Mouse (Mus musculus) adrenal gland, adult 2 months (tissue): ENCODE data around the gene Numb. TPM values are rescaled to one million over a fixed set of nuclear protein-coding genes. Genes with fewer than 3 reads are reported as not detected.
"Not testable (repeated sequence)": the region's sequence is repeated elsewhere in the genome, so short reads cannot be mapped to it uniquely, and the experiment has no call there.

Source experiments
- DNase-seq: peaks from one replicate; pipeline ENCODE4 v3.0.0; 2021
- long read RNA-seq: library from polyadenylated mRNA; stranded (forward); transcript quantifications from one replicate; pipeline ENCODE4 v2.0.0, GENCODE M21; 2021
- polyA plus RNA-seq: library from polyadenylated mRNA; depleted of rRNA; stranded (reverse); fragments of >200 nt; gene quantifications from 2 replicates; pipeline ENCODE4 v1.2.3, GENCODE M21; 2012; rRNA removed
- total RNA-seq, 2 experiments: library from RNA; stranded (reverse); gene quantifications; 2 replicates each; pipeline ENCODE4 v1.2.3; 2021

Gene Numb
- total RNA-seq (10 to 100 TPM; 49.9 to 53.8 TPM), polyA plus RNA-seq (68.9 and 69.9 TPM in 2 replicates)
- long read RNA-seq, transcript Numb-204 (11 exons, 3,549 nt) = major isoform, 8 of 29 reads
- long read RNA-seq, partial matches to known transcripts = 2 of 29 reads
- long read RNA-seq, other reads (novel, unspliced or antisense) = 19 of 29 reads

- DNase-seq = peak; percentile 99
Observed at GRCm38 (mm10) chr12:83921535-83922381, at the start of gene Numb. TSS of gene Numb (minus strand) at chr12:83921934.

DNA sequence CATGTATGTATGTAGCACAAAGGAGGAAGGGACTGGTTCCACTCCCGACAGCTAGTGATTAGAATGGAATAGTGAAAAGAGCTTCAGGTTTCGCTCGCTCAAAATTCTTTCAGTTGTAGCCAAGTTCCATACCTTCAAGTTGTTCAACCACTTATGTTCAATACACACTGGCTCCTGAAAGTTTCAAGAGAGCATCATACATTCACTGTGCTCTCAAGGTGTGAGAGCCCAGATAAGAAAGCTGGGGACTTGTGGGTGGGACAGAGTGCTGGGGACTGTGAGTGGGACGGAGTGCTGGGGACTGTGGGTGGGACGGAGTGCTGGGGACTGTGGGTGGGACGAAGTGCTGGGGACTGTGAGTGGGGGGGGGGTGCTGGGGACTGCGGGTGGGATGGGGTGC lies 43.5 kb upstream of the Numb start:
- DNase-seq = no peak

DNA sequence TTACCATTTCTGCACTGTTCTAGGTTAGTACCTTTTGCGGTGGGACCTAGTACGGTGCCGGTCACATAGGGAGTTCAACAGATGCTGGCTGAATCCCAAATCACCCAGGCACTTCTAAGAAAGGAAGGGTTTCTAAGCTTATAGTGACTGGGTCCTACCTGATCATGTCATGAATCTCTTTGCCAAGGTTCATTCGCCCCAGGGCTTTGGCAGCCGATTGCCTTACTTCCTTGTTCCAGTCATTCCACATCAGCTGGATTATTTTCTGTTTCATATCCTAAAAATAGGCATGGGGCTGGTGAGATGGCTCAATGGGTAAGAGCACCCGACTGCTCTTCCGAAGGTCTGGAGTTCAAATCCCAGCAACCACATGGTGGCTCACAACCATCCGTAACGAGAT lies 36.5 kb upstream of the Numb start:
- DNase-seq = no peak

- no peak for DNase-seq
Observed at GRCm38 (mm10) chr12:83951711-83952575, 30.2 kb upstream of the Numb start.

DNA sequence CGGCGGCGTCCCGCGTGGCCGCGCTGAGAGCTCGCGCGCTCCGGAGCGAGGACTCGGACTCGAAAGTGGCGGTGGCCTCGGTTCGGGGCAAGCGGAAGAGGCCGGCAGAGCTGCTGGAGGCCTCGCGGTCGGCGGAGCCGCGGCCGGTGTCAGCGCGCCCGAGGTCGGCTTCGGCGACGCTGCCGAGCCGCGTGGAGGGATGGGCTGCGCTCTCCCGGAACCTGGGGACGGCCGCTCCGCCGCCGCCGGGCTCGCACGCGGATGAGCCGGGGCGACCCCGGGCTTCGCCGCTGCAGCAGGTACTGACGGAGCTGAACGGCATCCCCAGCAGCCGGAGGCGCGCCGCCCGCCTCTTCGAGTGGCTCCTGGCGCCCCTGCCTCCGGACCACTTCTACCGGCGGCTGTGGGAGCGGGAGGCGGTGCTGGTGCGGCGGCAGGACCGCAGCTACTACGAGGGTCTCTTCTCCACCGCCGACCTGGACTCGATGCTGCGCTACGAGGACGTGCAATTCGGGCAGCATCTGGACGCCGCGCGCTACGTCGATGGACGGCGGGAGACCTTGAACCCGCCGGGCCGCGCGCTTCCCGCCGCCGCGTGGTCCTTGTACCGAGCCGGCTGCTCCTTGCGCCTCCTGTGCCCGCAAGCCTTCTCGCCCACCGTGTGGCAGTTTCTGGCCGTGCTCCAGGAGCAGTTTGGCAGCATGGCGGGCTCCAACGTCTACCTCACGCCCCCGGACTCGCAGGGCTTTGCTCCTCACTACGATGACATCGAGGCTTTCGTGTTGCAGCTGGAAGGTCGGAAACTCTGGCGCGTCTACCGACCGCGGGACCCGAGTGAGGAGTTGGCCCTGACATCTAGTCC lies 29.3 kb upstream of the Numb start:
- peak; percentile 64 for DNase-seq

- peak; percentile 94 for DNase-seq
Observed at GRCm38 (mm10) chr12:83950493-83950839, 28.7 kb upstream of the Numb start, which contains the start of gene Riox1. TSS of gene Riox1 (plus strand) at chr12:83950608.

- no peak for DNase-seq
Observed at GRCm38 (mm10) chr12:83949776-83950492, 28.2 kb upstream of the Numb start.

DNA sequence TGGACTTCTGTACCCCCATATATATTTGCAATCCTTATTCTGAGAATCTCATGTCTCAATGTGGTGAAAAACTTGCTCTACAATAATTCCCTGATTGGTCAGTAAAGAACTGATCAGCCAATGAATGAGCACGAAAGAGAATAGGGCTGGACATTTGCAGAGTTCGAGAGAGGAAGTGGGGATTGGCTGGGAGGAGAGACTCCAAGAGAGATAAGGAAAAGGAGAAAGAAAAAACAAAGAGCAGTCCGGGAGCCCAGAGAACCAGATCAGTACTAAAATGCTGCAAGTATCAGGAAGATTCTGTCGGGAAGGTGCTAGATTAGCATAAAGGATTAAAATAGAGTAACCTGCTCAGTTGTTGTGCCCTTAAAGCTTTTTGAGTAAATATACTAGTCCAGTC lies 27.3 kb upstream of the Numb start:
- no peak for DNase-seq

- DNase-seq = peak; percentile 22
Observed at GRCm38 (mm10) chr12:83947260-83947811, 25.6 kb upstream of the Numb start.

GRCm38 (mm10) chr12:83941938-83942337 lies 20.2 kb upstream of the Numb start:
- no peak for DNase-seq

DNA sequence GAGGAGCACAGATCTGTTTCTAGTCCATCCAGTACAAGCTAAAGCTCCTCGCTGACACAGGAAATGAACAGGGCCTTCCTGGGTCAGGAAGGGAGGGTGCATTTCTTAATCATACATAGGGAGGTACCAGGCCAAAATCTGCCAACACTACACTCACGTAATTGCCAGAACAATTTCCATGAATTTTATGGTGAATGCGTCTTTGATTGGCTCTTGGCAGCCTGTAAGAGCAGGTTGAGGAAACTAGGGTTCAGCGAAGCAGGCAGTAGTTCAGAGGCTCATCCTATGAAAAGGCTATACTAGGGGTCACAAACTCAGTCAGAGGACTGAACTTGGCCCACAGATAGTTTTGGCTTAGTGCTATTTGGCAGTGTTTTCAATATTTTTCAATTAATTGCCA lies 18.3 kb upstream of the Numb start:
- DNase-seq = no peak

DNA sequence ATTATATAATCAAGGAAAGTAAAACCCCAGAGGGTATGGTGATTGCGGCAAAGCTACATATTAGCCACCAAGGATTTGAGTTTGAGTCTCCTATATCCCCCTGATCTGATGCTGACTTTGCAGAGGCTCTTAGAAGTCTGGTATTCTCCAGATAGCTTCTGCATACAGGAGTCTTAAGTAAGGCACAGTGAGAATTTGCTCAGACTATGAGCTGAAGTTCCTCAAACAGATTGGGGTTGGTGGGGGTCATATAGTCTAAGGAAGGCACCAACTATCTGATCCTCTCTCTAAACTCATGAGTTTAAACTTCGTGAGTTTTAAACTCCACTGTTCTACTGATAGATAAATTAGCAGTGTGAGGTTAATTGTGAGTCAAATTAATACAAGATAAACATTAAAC lies 17.6 kb upstream of the Numb start:
- DNase-seq = no peak

DNA sequence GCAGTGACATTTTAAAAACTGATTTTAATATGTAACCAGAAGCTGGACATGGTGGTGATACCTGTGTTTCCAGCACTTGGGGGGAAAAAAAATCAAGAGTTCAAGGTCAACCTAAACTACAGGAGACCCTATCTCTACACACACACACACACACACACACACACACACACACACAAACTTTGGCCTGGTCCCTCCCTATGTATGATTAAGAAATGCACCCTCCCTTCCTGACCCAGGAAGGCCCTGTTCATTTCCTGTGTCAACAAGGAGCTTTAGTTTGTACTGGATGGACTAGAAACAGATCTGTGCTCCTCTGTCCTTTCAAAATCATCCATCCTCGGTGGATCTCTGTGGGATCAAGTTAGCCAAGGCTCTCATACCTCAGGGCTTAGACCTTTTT lies 16.9 kb upstream of the Numb start:
- not testable (repeated sequence) for DNase-seq

DNA sequence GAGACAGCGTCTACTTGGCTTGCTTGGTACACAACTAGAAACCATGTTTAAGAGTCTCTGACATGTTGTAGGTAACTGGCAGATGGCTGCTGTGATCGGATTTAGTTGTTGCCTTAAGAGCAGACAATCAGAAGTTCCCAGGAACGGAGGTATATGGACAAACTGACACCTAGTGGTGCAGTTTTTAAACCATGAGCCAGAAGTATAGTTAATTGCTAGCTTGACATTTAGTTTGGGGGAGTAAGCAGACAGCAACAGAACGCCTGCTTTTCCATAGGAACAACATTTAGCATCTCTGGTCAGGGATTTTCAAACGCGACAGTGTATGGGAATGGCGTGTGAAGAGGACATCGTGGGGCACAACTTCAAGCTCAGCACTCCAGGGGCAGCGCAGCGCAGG lies 15.9 kb upstream of the Numb start:
- no peak for DNase-seq

- no peak for DNase-seq
Observed at GRCm38 (mm10) chr12:83929186-83929804, 7.6 kb upstream of the Numb start.

- no peak for DNase-seq
Observed at GRCm38 (mm10) chr12:83927747-83928146, 6.0 kb upstream of the Numb start.

DNA sequence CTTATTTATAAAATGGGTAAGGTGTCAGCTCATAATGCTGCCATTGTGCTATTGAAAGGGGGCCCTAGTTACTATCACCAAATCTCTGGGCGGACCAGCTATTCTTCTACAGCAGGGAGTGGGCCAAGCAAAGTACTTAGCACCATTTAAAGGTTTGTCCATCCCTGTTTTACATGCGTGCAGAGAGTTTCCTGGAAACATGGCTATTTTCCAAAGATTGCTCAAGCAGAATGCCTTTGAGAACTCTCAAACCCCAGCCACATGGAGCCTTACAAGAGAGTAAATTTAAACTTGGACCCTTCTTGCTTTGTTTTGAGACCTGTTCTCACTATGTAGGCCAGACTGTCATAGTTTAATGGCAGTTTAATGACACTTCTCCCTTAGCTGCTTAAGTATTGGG lies 4.3 kb upstream of the Numb start:
- DNase-seq = no peak

GRCm38 (mm10) chr12:83925160-83925703 lies 3.5 kb upstream of the Numb start:
- DNase-seq = peak; percentile 20

- DNase-seq = no peak
Observed at GRCm38 (mm10) chr12:83924332-83924731, 2.6 kb upstream of the Numb start.

DNA sequence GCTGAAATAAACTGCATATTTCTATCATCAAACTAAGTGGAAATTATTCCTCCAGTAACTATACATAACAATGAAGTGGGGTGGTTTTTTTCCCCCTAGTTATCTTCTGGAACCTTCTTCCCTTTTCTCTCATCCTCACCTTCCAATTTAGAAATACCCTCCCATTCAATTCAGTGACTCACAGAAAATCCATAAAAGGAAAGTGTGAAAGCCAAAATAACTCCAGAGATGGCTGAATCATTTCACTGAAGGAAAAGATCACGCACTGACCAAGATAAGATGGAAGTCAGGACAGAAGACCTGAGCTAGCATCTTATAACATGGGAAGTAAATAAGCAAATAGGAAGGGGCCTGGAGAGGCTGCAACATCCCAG lies 1.7 kb upstream of the Numb start:
- no peak for DNase-seq
